Mouse (Mus musculus): ENCODE results near the gene Ppp1r14d. TPM values are rescaled to one million over a fixed set of nuclear protein-coding genes. Genes with fewer than 3 reads are reported as not detected.

The Ppp1r14d gene
- total RNA-seq, 2 experiments from 2014 or later: not detected

GRCm38 (mm10) chr2:119238671-119239070 is 9.0 kb upstream of the Ppp1r14d start:
- DNase-seq (ENCODE audit: extremely low spot score in 1 of 2, low spot score in 2 of 2): no peak
- intact Hi-C loops (cut with DNase I): no loop called here

GRCm38 (mm10) chr2:119237871-119238220 is 8.1 kb upstream of the Ppp1r14d start:
- intact Hi-C loops (cut with DNase I): no loop called here
- DNase-seq (ENCODE audit: extremely low spot score in 1 of 2, low spot score in 2 of 2): peak in 1 of 2 experiments; percentile 34

GRCm38 (mm10) chr2:119237210-119237870 is 7.6 kb upstream of the Ppp1r14d start, which contains the start of gene Spint1:
TSS of gene Spint1 (plus strand) at chr2:119237362.
- peak in 1 of 2 experiments; percentile 42 for DNase-seq (ENCODE audit: extremely low spot score in 1 of 2, low spot score in 2 of 2)
- intact Hi-C loops (cut with DNase I): no loop called here

- intact Hi-C loops (cut with DNase I): no loop called here
- DNase-seq (ENCODE audit: extremely low spot score in 1 of 2, low spot score in 2 of 2): no peak
Measured at GRCm38 (mm10) chr2:119236682-119237209, 7.0 kb upstream of the Ppp1r14d start.

- no peak for DNase-seq (ENCODE audit: extremely low spot score in 1 of 2, low spot score in 2 of 2)
- intact Hi-C loops (cut with DNase I): no loop called here
Measured at GRCm38 (mm10) chr2:119209176-119209507, 20.6 kb downstream of the Ppp1r14d start.

- intact Hi-C loops (cut with DNase I): no loop called here
- DNase-seq (ENCODE audit: extremely low spot score in 1 of 2, low spot score in 2 of 2): peak; percentile 97 to 98
Measured at GRCm38 (mm10) chr2:119208344-119209175, 21.1 kb downstream of the Ppp1r14d start, which contains the start of the genes Zfyve19 and Dnajc17. TSS of gene Zfyve19 (plus strand) at chr2:119208617. TSS of gene Dnajc17 (minus strand) at chr2:119208795.

- intact Hi-C loops (cut with DNase I): no loop called here
- no peak for DNase-seq (ENCODE audit: extremely low spot score in 1 of 2, low spot score in 2 of 2)
Measured at GRCm38 (mm10) chr2:119207961-119208343, 21.8 kb downstream of the Ppp1r14d start.

- intact Hi-C loops (cut with DNase I): no loop called here
- DNase-seq (ENCODE audit: extremely low spot score in 1 of 2, low spot score in 2 of 2): no peak
Measured at GRCm38 (mm10) chr2:119203871-119204460, 25.7 kb downstream of the Ppp1r14d start.

GRCm38 (mm10) chr2:119202914-119203453 is 26.7 kb downstream of the Ppp1r14d start:
- intact Hi-C loops (cut with DNase I): no loop called here
- DNase-seq (ENCODE audit: extremely low spot score in 1 of 2, low spot score in 2 of 2): peak in 1 of 2 experiments; percentile 74

- intact Hi-C loops (cut with DNase I): no loop called here
Measured at GRCm38 (mm10) chr2:119198934-119199333, 30.8 kb downstream of the Ppp1r14d start.

GRCm38 (mm10) chr2:119198049-119198448 is 31.7 kb downstream of the Ppp1r14d start:
- intact Hi-C loops (cut with DNase I): no loop called here
- no peak for DNase-seq (ENCODE audit: extremely low spot score in 1 of 2, low spot score in 2 of 2)

More at GRCm38 (mm10) chr2:119198934-119199333, 30.8 kb downstream of the Ppp1r14d start:
- DNase-seq (ENCODE audit: extremely low spot score in 1 of 2, low spot score in 2 of 2): no peak

GRCm38 (mm10) chr2:119197493-119197892 is 32.2 kb downstream of the Ppp1r14d start:
- intact Hi-C loops (cut with DNase I): no loop called here
- DNase-seq (ENCODE audit: extremely low spot score in 1 of 2, low spot score in 2 of 2): no peak

GRCm38 (mm10) chr2:119196316-119197108 is 33.2 kb downstream of the Ppp1r14d start:
- DNase-seq (ENCODE audit: extremely low spot score in 1 of 2, low spot score in 2 of 2): no peak
- intact Hi-C loops (cut with DNase I): no loop called here

- no peak for DNase-seq (ENCODE audit: extremely low spot score in 1 of 2, low spot score in 2 of 2)
- intact Hi-C loops (cut with DNase I): no loop called here
Measured at GRCm38 (mm10) chr2:119194140-119194539, 35.6 kb downstream of the Ppp1r14d start.

- no peak for DNase-seq (ENCODE audit: extremely low spot score in 1 of 2, low spot score in 2 of 2)
- intact Hi-C loops (cut with DNase I): no loop called here
Measured at GRCm38 (mm10) chr2:119190969-119191368, 38.7 kb downstream of the Ppp1r14d start.

- intact Hi-C loops (cut with DNase I): loop anchor here (2.0 to 10.0 kb wide), 2 partner anchors 32 to 144 kb away; partner anchors contain the start of genes Knl1 and Rmdn3
- DNase-seq (ENCODE audit: extremely low spot score in 1 of 2, low spot score in 2 of 2): peak; percentile 71 to 82
Measured at GRCm38 (mm10) chr2:119189029-119189710, 40.5 kb downstream of the Ppp1r14d start.

- no peak for DNase-seq (ENCODE audit: extremely low spot score in 1 of 2, low spot score in 2 of 2)
- intact Hi-C loops (cut with DNase I): loop anchor here (10.0 kb wide), 1 partner anchor 138 kb away; the partner anchor contains the start of gene Knl1
Measured at GRCm38 (mm10) chr2:119182914-119183313, 46.8 kb downstream of the Ppp1r14d start.

Data from left cerebral cortex, postnatal 10 days (tissue).